Mouse (Mus musculus) C2C12 (cell line): ENCODE results near the gene Gimd1.

Source experiments
- CTCF ChIP-seq: IDR thresholded peaks from one replicate; pipeline ENCODE4 v1.5.1; 2011; ENCODE audit not compliant: control insufficient read depth, insufficient read depth, insufficient read length
- USF1 ChIP-seq: IDR thresholded peaks from one replicate; pipeline ENCODE4 v1.6.1; 2011; ENCODE audit warnings: low read depth, mild to moderate bottlenecking, control low read depth, moderate library complexity

DNA sequence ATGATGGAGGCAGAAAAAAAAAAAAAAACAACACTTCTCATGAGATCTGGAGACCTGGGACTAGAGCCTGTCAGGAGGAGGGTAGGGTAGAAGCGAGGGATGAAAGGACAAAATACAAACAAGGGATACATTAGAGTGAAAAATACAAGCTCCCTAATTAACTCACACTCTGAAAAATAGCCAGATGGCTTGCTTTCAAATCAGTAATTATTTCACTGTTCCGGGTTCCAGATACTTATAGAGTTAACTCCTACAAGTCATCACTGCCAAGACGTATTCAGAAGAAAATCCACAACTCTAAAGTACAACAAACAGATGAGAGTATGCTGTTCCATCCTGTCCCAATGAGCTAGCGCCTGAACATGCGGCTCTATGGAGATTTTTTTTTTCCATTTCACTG lies 20.6 kb downstream of the Gimd1 start:
- no peak for TF ChIP-seq CTCF
- TF ChIP-seq USF1 = no peak
